Mouse (Mus musculus): ENCODE measurements around the gene Kat8. TPM values are rescaled to one million over a fixed set of nuclear protein-coding genes. Genes with fewer than 3 reads are reported as not detected.

Gene Kat8
- polyA plus RNA-seq, 1 experiment: 18.7 TPM

DNA sequence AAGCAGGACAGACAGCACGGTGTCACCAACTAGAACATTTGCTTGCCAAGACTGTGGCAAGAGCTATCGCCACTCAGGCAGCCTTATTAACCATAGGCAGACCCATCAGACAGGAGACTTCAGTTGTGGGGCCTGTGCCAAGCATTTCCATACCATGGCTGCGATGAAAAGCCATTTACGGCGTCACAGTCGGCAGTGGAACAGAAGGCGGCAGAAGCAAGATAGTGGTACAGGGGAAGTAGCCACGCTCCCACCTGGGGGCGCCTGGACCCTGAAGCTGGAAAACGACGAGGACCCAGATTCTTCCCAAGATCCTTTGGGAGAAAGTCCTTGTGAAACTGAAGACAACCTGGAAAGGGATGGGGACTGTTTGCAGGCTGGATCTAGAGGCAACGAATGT lies 31.9 kb upstream of the Kat8 start:
- Histone ChIP-seq H3K4me3 (ENCODE audit: insufficient read depth, poor library complexity, severe bottlenecking) (no peak overlapping the region), H3K27me3 (ENCODE audit: control insufficient read depth, insufficient read depth, insufficient read length) (no peaks in the 10 kb centered on the region), H3K79me3 (ENCODE audit: low read depth) (peaks cover 35% of the 10 kb centered on the region), H3K79me2 (ENCODE audit: control insufficient read depth, insufficient read depth) (peaks cover 84% of the 10 kb centered on the region), H3ac (ENCODE audit: control insufficient read depth, insufficient read length, low read depth) (no peak overlapping the region), H3K36me3 (ENCODE audit: control insufficient read depth, insufficient read depth) (peaks cover 48% of the 10 kb centered on the region)
- TF ChIP-seq CTCF (IDR thresholded peaks at IDR 0.05; ENCODE audit: control insufficient read depth, insufficient read depth, insufficient read length) (no peak), FOSL1 (IDR thresholded peaks at IDR 0.05; ENCODE audit: insufficient read depth, low read length, poor library complexity, severe bottlenecking) (no peak), MYOD1 (IDR thresholded peaks at IDR 0.05; ENCODE audit: control insufficient read depth, insufficient read length, low read depth) (no peak), MAX (IDR thresholded peaks at IDR 0.05) (no peak), CEBPB (IDR thresholded peaks at IDR 0.05; ENCODE audit: low read depth) (no peak), USF1 (IDR thresholded peaks at IDR 0.05; ENCODE audit: low read depth) (no peak), MYOG (IDR thresholded peaks at IDR 0.05; ENCODE audit: control insufficient read depth, extremely low read depth, insufficient read length) (no peak)

DNA sequence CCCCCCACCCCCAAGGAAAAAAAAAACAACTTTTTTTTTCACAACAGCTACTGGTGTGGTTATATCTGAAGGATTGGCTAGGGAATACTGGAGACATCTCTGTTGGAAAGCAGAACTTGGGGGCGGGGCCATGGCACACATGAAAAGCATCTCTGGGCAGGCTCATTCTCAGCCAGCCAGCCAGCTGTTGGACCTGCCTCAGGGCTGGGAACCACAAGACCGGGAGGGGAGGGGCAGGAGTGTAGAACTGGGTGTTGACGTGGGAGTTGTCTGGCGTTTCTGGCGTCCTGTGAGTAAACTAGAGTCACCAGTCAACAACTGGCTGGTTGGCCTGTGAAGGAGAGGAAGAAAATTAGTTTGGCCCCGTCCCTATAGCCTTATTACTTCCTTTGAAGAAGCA lies 26.4 kb upstream of the Kat8 start:
- no peaks in the 10 kb centered on the region for H3K27me3 ChIP-seq (ENCODE audit: control insufficient read depth, insufficient read depth, insufficient read length)
- peaks cover 6% of the 10 kb centered on the region for H3K79me3 ChIP-seq (ENCODE audit: low read depth)
- H3ac ChIP-seq (ENCODE audit: control insufficient read depth, insufficient read length, low read depth): no peak overlapping the region
- peaks cover 30% of the 10 kb centered on the region for H3K36me3 ChIP-seq (ENCODE audit: control insufficient read depth, insufficient read depth)
- TF ChIP-seq FOSL1 (IDR thresholded peaks at IDR 0.05; ENCODE audit: insufficient read depth, low read length, poor library complexity, severe bottlenecking) (no peak), CTCF (IDR thresholded peaks at IDR 0.05; ENCODE audit: control insufficient read depth, insufficient read depth, insufficient read length) (no peak)
- no peak overlapping the region for H3K4me3 ChIP-seq (ENCODE audit: insufficient read depth, poor library complexity, severe bottlenecking)
- H3K79me2 ChIP-seq (ENCODE audit: control insufficient read depth, insufficient read depth): peaks cover 50% of the 10 kb centered on the region

DNA sequence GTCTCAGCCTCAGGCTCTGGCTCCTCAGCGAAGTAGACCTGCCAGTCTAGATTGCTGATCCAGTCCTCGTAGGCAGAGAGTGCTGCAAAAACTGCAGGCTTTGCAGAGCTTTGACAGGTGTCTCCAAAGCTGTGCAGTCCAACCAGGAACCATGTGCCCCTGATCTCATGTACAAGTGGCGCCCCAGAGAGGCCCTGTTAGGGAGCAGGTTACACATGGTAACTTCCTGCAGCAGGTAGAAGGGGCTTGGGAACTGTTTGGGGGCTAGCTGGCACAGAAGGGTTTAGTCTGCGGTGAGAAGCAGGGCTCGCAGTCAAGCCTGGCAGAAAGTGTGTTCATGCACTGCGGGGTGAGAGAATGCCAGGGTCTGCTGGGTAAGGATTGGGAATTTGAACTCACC lies 25.8 kb upstream of the Kat8 start:
- peaks cover 6% of the 10 kb centered on the region for H3K79me3 ChIP-seq (ENCODE audit: low read depth)
- H3ac ChIP-seq (ENCODE audit: control insufficient read depth, insufficient read length, low read depth): no peak overlapping the region
- TF ChIP-seq FOSL1 (IDR thresholded peaks at IDR 0.05; ENCODE audit: insufficient read depth, low read length, poor library complexity, severe bottlenecking) (no peak), CTCF (IDR thresholded peaks at IDR 0.05; ENCODE audit: control insufficient read depth, insufficient read depth, insufficient read length) (no peak), CEBPB (IDR thresholded peaks at IDR 0.05; ENCODE audit: low read depth) (no peak), MYOG (IDR thresholded peaks at IDR 0.05; ENCODE audit: control insufficient read depth, extremely low read depth, insufficient read length) (no peak)
- H3K4me3 ChIP-seq (ENCODE audit: insufficient read depth, poor library complexity, severe bottlenecking): no peak overlapping the region
- H3K36me3 ChIP-seq (ENCODE audit: control insufficient read depth, insufficient read depth): peaks cover 25% of the 10 kb centered on the region
- peaks cover 44% of the 10 kb centered on the region for H3K79me2 ChIP-seq (ENCODE audit: control insufficient read depth, insufficient read depth)
- H3K27me3 ChIP-seq (ENCODE audit: control insufficient read depth, insufficient read depth, insufficient read length): no peaks in the 10 kb centered on the region

DNA sequence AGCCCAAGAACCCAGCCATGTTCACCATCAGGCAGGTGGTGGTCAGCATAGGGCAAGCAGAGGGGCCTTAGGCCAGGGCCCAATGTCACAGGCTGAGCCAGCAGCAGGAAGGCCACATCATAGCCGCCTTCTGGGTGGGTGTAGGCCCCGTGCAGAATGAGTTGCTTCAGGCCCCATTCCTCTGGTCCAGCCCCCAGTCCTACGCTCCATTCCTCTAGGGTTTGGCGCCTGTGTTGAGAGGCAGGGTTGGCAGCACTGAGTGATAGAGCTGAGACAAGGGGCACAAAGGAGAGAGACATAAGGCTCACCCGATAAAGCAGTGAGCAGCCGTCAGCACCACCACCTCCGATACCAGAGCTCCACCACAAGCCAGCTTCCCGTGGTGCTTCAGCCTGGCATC lies 25.1 kb upstream of the Kat8 start:
- H3ac ChIP-seq (ENCODE audit: control insufficient read depth, insufficient read length, low read depth): no peak overlapping the region
- H3K36me3 ChIP-seq (ENCODE audit: control insufficient read depth, insufficient read depth): peaks cover 18% of the 10 kb centered on the region
- H3K79me3 ChIP-seq (ENCODE audit: low read depth): peaks cover 5% of the 10 kb centered on the region
- no peak for TF ChIP-seq MYOD1 (IDR thresholded peaks at IDR 0.05; ENCODE audit: control insufficient read depth, insufficient read length, low read depth)
- TF ChIP-seq FOSL1 (IDR thresholded peaks at IDR 0.05; ENCODE audit: insufficient read depth, low read length, poor library complexity, severe bottlenecking): no peak
- no peak for TF ChIP-seq USF1 (IDR thresholded peaks at IDR 0.05; ENCODE audit: low read depth)
- TF ChIP-seq CTCF (IDR thresholded peaks at IDR 0.05; ENCODE audit: control insufficient read depth, insufficient read depth, insufficient read length): no peak
- TF ChIP-seq CEBPB (IDR thresholded peaks at IDR 0.05; ENCODE audit: low read depth): no peak
- TF ChIP-seq MAX (IDR thresholded peaks at IDR 0.05): no peak
- no peak for TF ChIP-seq MYOG (IDR thresholded peaks at IDR 0.05; ENCODE audit: control insufficient read depth, extremely low read depth, insufficient read length)
- no peaks in the 10 kb centered on the region for H3K27me3 ChIP-seq (ENCODE audit: control insufficient read depth, insufficient read depth, insufficient read length)
- H3K4me3 ChIP-seq (ENCODE audit: insufficient read depth, poor library complexity, severe bottlenecking): no peak overlapping the region
- H3K79me2 ChIP-seq (ENCODE audit: control insufficient read depth, insufficient read depth): peaks cover 38% of the 10 kb centered on the region

DNA sequence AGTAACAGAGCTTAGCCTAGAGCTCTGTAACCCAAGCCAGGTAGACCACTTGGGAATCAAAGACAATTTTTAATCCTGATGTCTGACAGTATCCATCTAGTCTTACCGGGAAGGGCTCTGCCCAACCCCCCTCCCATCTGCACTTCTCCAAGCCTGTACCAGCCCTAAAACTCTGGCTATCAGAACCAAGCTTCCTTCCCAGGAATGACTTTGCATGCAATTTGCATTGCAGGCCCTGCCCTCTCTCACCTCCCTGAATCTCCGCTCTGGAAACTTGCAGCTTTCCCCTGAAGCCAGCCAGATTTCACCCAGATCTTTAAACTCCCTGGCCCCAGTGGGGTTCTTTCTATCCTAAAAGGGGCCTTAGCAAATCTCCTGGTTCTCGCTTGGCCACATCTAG lies 24.5 kb upstream of the Kat8 start:
- H3K27me3 ChIP-seq (ENCODE audit: control insufficient read depth, insufficient read depth, insufficient read length): no peaks in the 10 kb centered on the region
- TF ChIP-seq MYOD1 (IDR thresholded peaks at IDR 0.05; ENCODE audit: control insufficient read depth, insufficient read length, low read depth) (no peak), MYOG (IDR thresholded peaks at IDR 0.05; ENCODE audit: control insufficient read depth, extremely low read depth, insufficient read length) (no peak), MAX (IDR thresholded peaks at IDR 0.05) (no peak), CEBPB (IDR thresholded peaks at IDR 0.05; ENCODE audit: low read depth) (no peak), CTCF (IDR thresholded peaks at IDR 0.05; ENCODE audit: control insufficient read depth, insufficient read depth, insufficient read length) (no peak), USF1 (IDR thresholded peaks at IDR 0.05; ENCODE audit: low read depth) (no peak), FOSL1 (IDR thresholded peaks at IDR 0.05; ENCODE audit: insufficient read depth, low read length, poor library complexity, severe bottlenecking) (no peak)
- peaks cover 12% of the 10 kb centered on the region for H3K36me3 ChIP-seq (ENCODE audit: control insufficient read depth, insufficient read depth)
- no peak overlapping the region for H3K4me3 ChIP-seq (ENCODE audit: insufficient read depth, poor library complexity, severe bottlenecking)
- H3ac ChIP-seq (ENCODE audit: control insufficient read depth, insufficient read length, low read depth): no peak overlapping the region
- H3K79me3 ChIP-seq (ENCODE audit: low read depth): peaks cover 4% of the 10 kb centered on the region
- peaks cover 32% of the 10 kb centered on the region for H3K79me2 ChIP-seq (ENCODE audit: control insufficient read depth, insufficient read depth)

DNA sequence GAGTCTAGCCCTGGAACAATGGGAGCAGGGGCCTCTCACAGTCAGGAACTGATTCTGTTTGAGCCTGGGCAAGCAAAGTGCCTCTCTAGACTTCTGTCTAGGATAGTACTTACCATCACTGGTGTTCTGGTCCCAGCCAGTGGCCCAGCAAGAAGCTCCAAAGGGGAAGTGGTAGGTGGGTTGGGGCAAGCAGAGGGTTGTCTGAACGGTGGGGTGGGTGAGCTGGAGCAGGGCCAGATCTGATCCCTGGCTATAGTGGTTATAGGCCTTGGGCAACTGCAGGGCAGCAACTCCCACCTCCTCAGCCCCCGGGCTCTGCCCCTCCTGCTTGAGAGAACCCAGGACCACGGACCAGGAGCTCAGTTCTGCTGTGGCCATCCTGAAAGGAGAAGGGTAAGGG lies 23.5 kb upstream of the Kat8 start:
- H3K79me2 ChIP-seq (ENCODE audit: control insufficient read depth, insufficient read depth): peaks cover 23% of the 10 kb centered on the region
- peaks cover 12% of the 10 kb centered on the region for H3K36me3 ChIP-seq (ENCODE audit: control insufficient read depth, insufficient read depth)
- no peak overlapping the region for H3K4me3 ChIP-seq (ENCODE audit: insufficient read depth, poor library complexity, severe bottlenecking)
- no peak overlapping the region for H3ac ChIP-seq (ENCODE audit: control insufficient read depth, insufficient read length, low read depth)
- H3K79me3 ChIP-seq (ENCODE audit: low read depth): peaks cover 1% of the 10 kb centered on the region
- TF ChIP-seq MYOG (IDR thresholded peaks at IDR 0.05; ENCODE audit: control insufficient read depth, extremely low read depth, insufficient read length) (no peak), MAX (IDR thresholded peaks at IDR 0.05) (no peak), MYOD1 (IDR thresholded peaks at IDR 0.05; ENCODE audit: control insufficient read depth, insufficient read length, low read depth) (no peak), USF1 (IDR thresholded peaks at IDR 0.05; ENCODE audit: low read depth) (no peak), FOSL1 (IDR thresholded peaks at IDR 0.05; ENCODE audit: insufficient read depth, low read length, poor library complexity, severe bottlenecking) (no peak), CEBPB (IDR thresholded peaks at IDR 0.05; ENCODE audit: low read depth) (no peak), CTCF (IDR thresholded peaks at IDR 0.05; ENCODE audit: control insufficient read depth, insufficient read depth, insufficient read length) (no peak)
- H3K27me3 ChIP-seq (ENCODE audit: control insufficient read depth, insufficient read depth, insufficient read length): no peaks in the 10 kb centered on the region

All from C2C12 (cell line).